Mouse (Mus musculus) embryonic facial prominence, embryonic 13.5 days (tissue): Measurements from ENCODE around the gene Nemp1. TPM values are rescaled to one million over a fixed set of nuclear protein-coding genes. Genes with fewer than 3 reads are reported as not detected.

Experiments
- ATAC-seq: fragments of 200-750 bp; cut with Nextera tagmentation; 2 replicates; pipeline ENCODE4 v1.8.0; 2017; ENCODE audit warnings: low read depth; ENCODE audit not compliant: insufficient number of reproducible peaks, insufficient read depth, low FRiP score, low TSS enrichment
- H3K27ac ChIP-seq: fragments of 300-500 bp; sonication (generic); 2 replicates; pipeline ENCODE4 v1.5.1; 2015; ENCODE audit warnings: moderate library complexity, mild to moderate bottlenecking, inconsistent platforms
- H3K27me3 ChIP-seq: fragments of 300-500 bp; sonication (generic); 2 replicates; pipeline ENCODE4 v1.6.1; 2015; ENCODE audit warnings: mild to moderate bottlenecking, inconsistent platforms
- H3K36me3 ChIP-seq: fragments of 300-500 bp; sonication (generic); 2 replicates; pipeline ENCODE4 v1.6.1; 2015; ENCODE audit warnings: mild to moderate bottlenecking, inconsistent platforms
- H3K4me1 ChIP-seq: fragments of 300-500 bp; sonication (generic); 2 replicates; pipeline ENCODE4 v1.6.1; 2015; ENCODE audit warnings: inconsistent platforms
- H3K4me2 ChIP-seq: fragments of 300-500 bp; sonication (generic); 2 replicates; pipeline ENCODE4 v1.6.1; 2015; ENCODE audit warnings: moderate library complexity, mild to moderate bottlenecking, inconsistent platforms
- H3K4me3 ChIP-seq: fragments of 300-500 bp; sonication (generic); 2 replicates; pipeline ENCODE4 v1.5.1; 2015; ENCODE audit warnings: mild to moderate bottlenecking, inconsistent platforms
- H3K9ac ChIP-seq: fragments of 300-500 bp; sonication (generic); 2 replicates; pipeline ENCODE4 v1.6.1; 2015; ENCODE audit warnings: mild to moderate bottlenecking, inconsistent platforms
- H3K9me3 ChIP-seq: fragments of 300-500 bp; sonication (generic); 2 replicates; pipeline ENCODE4 v1.6.1; 2016; ENCODE audit warnings: inconsistent platforms
- WGBS: fragments of 180-500 bp; shearing (Covaris S2); methylation state at CpG from one replicate; pipeline ENCODE4 v1.1.7; 2015; ENCODE audit warnings: mixed read lengths; 5-methylcytosine and 5-hydroxymethylcytosine counted together
- polyA plus RNA-seq: library from polyadenylated mRNA; unstranded; fragments of >200 nt; fragmentation: Nextera tagmentation; extraction: Ambion mirVana; gene quantifications from 2 replicates; pipeline ENCODE4 v1.2.1, GENCODE M21; 2015

Nemp1 gene
- polyA plus RNA-seq, 1 experiment from 2014 or later, result 9.1 TPM

DNA sequence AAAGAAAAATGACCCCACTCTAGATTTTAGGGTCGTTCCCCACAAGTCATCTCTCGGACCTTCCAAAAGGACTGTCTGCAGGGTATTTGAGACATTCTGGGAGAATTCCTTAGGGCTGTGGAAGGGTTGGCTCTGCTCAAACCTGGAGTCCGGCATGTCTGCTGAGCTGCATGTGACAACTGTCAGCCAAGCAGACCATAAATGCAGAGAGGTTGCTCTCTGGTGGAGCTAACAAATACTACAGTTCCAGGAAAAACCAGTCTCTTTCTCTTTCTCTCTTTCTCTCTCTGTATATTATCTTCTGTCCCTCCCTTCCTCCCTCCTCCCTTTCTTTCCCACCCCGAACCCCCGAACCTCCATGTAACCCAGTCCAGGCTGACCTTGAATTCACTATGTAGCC, 67.7 kb downstream of the Nemp1 start:
- H3K9ac ChIP-seq, result no peak overlapping the region
- WGBS, result 39% methylated on average over 5 of the region's 5 CpGs
- no peak overlapping the region for H3K4me2 ChIP-seq
- no peak overlapping the region for H3K4me3 ChIP-seq
- H3K27me3 ChIP-seq, result peaks cover 19% of the 10 kb centered on the region
- no peaks in the 10 kb centered on the region for H3K9me3 ChIP-seq
- no peak overlapping the region for H3K27ac ChIP-seq
- H3K4me1 ChIP-seq, result no peaks in the 10 kb centered on the region; the same call in 1 of the 2 replicates
- no peaks in the 10 kb centered on the region for H3K36me3 ChIP-seq
- ATAC-seq, result no peak

- Histone ChIP-seq H3K9ac (no peak overlapping the region), H3K4me1 (peaks cover 8% of the 10 kb centered on the region), H3K4me3 (no peak overlapping the region), H3K9me3 (no peaks in the 10 kb centered on the region), H3K27ac (no peak overlapping the region), H3K36me3 (peaks cover under 1% of the 10 kb centered on the region), H3K27me3 (peaks cover 3% of the 10 kb centered on the region), H3K4me2 (no peak overlapping the region)
- ATAC-seq, result no peak
- WGBS, result 80% methylated on average over 2 of the region's 2 CpGs
These were observed 69.6 kb downstream of the Nemp1 start for GRCm38 (mm10) chr10:127736266-127736665.

DNA sequence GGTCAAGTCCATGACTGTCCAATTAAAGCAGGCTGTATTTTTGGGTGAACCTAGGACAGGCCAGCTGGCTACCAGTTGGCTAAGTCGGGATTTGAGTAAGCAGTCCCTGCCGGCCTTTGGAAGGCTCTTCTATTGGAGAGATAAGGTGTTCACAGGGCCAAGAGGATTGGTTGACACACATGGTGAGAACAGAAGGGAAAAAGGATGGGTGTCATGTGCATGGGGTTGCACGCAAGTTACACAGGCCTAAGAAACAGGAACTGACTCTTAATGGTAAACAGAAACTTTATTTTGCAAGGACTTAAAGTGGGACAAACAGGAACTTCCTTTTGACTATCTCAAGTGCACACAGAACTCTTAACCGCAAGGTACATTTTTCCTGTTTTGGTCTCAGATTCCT, 70.2 kb downstream of the Nemp1 start:
- 74% methylated on average over 4 of the region's 4 CpGs for WGBS
- H3K9me3 ChIP-seq, result no peaks in the 10 kb centered on the region
- no peak overlapping the region for H3K4me3 ChIP-seq
- H3K36me3 ChIP-seq, result peaks cover 7% of the 10 kb centered on the region
- no peak for ATAC-seq
- peaks cover 3% of the 10 kb centered on the region; the same call in 1 of the 2 replicates for H3K27me3 ChIP-seq
- no peak overlapping the region for H3K4me2 ChIP-seq
- no peak overlapping the region for H3K27ac ChIP-seq
- no peak overlapping the region for H3K9ac ChIP-seq
- H3K4me1 ChIP-seq, result peaks cover 8% of the 10 kb centered on the region

DNA sequence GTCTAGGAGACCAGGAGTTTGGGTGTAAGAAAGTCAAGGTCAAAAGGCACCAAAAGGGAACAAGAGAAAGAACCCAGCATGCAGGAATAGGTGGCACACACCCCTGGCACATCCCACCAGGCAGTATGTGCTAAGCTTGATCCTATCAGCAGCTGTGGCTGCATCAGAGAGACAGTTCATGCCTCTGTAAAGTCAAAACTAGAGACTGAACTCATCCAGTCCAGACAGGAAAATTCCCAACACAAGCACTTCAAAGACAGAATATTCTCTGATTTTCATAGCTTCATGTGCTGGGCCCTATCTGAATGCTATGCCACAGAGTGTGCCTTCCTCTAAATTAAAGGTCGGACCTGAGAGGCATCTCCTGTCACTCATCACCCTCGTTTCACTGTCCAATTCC, 70.9 kb downstream of the Nemp1 start:
- Histone ChIP-seq H3K27ac (no peak overlapping the region), H3K4me1 (peaks cover 8% of the 10 kb centered on the region), H3K9ac (no peak overlapping the region), H3K4me2 (no peak overlapping the region), H3K36me3 (peaks cover 13% of the 10 kb centered on the region), H3K4me3 (no peak overlapping the region), H3K9me3 (no peaks in the 10 kb centered on the region), H3K27me3 (peaks cover under 1% of the 10 kb centered on the region; the same call in 1 of the 2 replicates)
- no peak for ATAC-seq
- 25% methylated on average over 2 of the region's 2 CpGs for WGBS

DNA sequence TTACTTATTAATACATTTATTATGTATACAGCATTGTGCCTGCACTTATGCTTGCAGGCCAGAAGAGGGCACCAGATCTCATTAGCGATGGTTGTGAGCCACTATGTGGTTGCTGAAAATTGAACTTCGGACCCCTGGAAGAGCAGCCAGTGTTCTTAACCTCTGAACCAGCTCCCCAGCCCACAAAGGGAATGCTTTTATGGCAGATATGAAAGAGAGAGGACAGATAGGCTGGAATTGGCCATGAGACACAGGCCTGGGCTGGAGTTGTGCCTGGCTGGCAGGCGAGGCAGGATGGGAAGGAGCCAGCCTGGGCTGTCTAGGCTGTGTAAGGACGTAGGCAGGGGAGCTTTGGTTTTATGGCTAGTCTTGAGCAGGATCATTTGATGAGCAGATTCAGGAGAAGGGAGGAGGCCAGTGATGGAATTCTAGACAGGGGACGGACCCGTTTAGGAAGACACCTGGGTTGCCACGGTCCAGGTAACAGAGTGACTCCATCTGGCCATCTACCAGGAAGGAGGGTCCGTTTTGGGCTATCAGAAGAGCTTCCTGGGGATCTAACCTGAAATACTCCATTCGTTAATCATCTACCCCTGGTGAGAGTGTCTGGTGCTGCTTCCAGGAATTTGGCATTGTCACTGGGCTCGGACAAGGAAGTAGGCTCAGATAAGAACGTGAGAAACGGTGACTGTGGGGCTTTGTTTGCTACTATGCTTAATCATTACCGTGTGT, 71.6 kb downstream of the Nemp1 start:
- ATAC-seq, result no peak
- no peaks in the 10 kb centered on the region for H3K9me3 ChIP-seq
- peaks cover 8% of the 10 kb centered on the region for H3K4me1 ChIP-seq
- no peak overlapping the region for H3K27ac ChIP-seq
- H3K36me3 ChIP-seq, result peaks cover 21% of the 10 kb centered on the region
- H3K9ac ChIP-seq, result no peak overlapping the region
- no peaks in the 10 kb centered on the region; the same call in 1 of the 2 replicates for H3K27me3 ChIP-seq
- WGBS, result 44% methylated on average over 13 of the region's 13 CpGs
- H3K4me3 ChIP-seq, result no peak overlapping the region
- H3K4me2 ChIP-seq, result peak overlapping the region; percentile 73; the same call in 1 of the 2 replicates

- H3K4me3 ChIP-seq, result peak within 1 kb of the TSS; percentile 97
- H3K4me1 ChIP-seq, result peaks cover 8% of the 10 kb centered on the region
- no peaks in the 10 kb centered on the region for H3K9me3 ChIP-seq
- peaks cover 29% of the 10 kb centered on the region for H3K36me3 ChIP-seq
- WGBS, result under 1% methylated on average over 44 of the region's 61 CpGs
- peak within 1 kb of the TSS; percentile 87 for H3K27ac ChIP-seq
- H3K4me2 ChIP-seq, result peak within 1 kb of the TSS; percentile 73
- H3K9ac ChIP-seq, result peak within 1 kb of the TSS; percentile 98
- peak; percentile 76 for ATAC-seq
- no peaks in the 10 kb centered on the region for H3K27me3 ChIP-seq
These were observed 72.5 kb downstream of the Nemp1 start, which contains the start of gene Zbtb39 for GRCm38 (mm10) chr10:127739083-127739660. Gene Zbtb39, plus strand, starts transcription at chr10:127739538.

- peak overlapping the region; percentile 97 for H3K4me3 ChIP-seq
These were observed 73.0 kb downstream of the Nemp1 start for GRCm38 (mm10) chr10:127739661-127740161.

GRCm38 (mm10) chr10:127744661-127745060, 78.0 kb downstream of the Nemp1 start:
- Histone ChIP-seq H3K4me2 (no peak overlapping the region), H3K9ac (no peak overlapping the region), H3K27ac (no peak overlapping the region), H3K36me3 (peaks cover 64% of the 10 kb centered on the region), H3K4me1 (peaks cover 22% of the 10 kb centered on the region), H3K27me3 (no peaks in the 10 kb centered on the region), H3K9me3 (no peaks in the 10 kb centered on the region), H3K4me3 (no peak overlapping the region)
- no peak for ATAC-seq
- WGBS, result 60% methylated on average over 5 of the region's 5 CpGs

More at GRCm38 (mm10) chr10:127739661-127740161, 73.0 kb downstream of the Nemp1 start:
- H3K4me2 ChIP-seq, result peak overlapping the region; percentile 73
- peak overlapping the region; percentile 98 for H3K9ac ChIP-seq
- no peaks in the 10 kb centered on the region for H3K9me3 ChIP-seq
- under 1% methylated on average over 48 of the region's 55 CpGs for WGBS
- peak overlapping the region; percentile 87 for H3K27ac ChIP-seq
- H3K4me1 ChIP-seq, result peaks cover 9% of the 10 kb centered on the region
- H3K36me3 ChIP-seq, result peaks cover 35% of the 10 kb centered on the region
- ATAC-seq, result peak; percentile 64
- no peaks in the 10 kb centered on the region for H3K27me3 ChIP-seq

DNA sequence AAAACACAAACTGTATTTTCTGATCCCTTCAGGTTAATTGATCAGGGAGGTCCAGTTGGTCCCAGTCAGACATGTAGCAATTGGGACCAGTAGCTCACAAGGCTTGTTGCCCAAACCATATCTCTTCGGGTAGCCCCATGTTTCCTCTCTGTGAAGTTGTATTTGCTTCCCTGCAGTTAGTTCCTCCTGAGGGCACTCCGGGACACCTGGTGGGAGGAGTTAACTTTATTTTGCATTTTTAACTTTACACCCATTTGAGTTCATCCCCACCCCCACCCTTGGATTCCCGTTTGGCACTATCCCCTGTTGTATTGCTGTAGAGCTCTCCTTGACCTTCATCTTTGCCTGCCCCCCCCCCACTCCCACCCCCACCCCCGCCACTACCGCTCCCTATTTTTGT, 79.2 kb downstream of the Nemp1 start:
- H3K9ac ChIP-seq, result no peak overlapping the region
- H3K4me1 ChIP-seq, result peaks cover 14% of the 10 kb centered on the region
- no peak overlapping the region for H3K27ac ChIP-seq
- no peaks in the 10 kb centered on the region for H3K9me3 ChIP-seq
- no peak overlapping the region for H3K4me3 ChIP-seq
- WGBS, result 73% methylated on average over 5 of the region's 5 CpGs
- H3K27me3 ChIP-seq, result no peaks in the 10 kb centered on the region
- H3K4me2 ChIP-seq, result no peak overlapping the region
- no peak for ATAC-seq
- peaks cover 64% of the 10 kb centered on the region for H3K36me3 ChIP-seq

DNA sequence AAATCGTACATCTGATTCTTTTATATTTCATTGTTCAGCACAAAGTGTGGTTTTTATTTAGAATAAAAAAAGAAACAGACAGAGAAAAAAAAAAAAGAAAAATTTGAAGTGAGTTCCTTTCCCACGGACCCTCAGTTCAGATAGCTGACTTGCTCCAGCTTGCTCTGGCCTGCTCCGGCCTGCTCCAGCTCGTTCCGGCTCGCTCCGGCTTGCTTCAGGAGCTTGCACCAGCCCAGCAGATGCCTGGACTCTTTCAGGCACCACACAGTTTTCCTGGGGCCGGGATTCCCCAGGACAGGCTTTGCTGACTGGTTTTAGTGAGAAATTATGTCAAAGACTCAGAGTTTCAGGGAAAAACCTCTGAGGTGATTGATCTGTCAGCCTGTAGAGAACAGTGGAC, 80.6 kb downstream of the Nemp1 start:
- Histone ChIP-seq H3K9ac (no peak overlapping the region), H3K36me3 (peaks cover 54% of the 10 kb centered on the region), H3K9me3 (no peaks in the 10 kb centered on the region), H3K4me2 (no peak overlapping the region), H3K27me3 (no peaks in the 10 kb centered on the region), H3K4me1 (peaks cover 14% of the 10 kb centered on the region), H3K27ac (no peak overlapping the region), H3K4me3 (no peak overlapping the region)
- 81% methylated on average over 8 of the region's 8 CpGs for WGBS
- ATAC-seq, result no peak

- ATAC-seq, result no peak
- H3K9ac ChIP-seq, result no peak overlapping the region
- H3K27me3 ChIP-seq, result no peaks in the 10 kb centered on the region
- H3K4me2 ChIP-seq, result 0 out of 2 replicates have a peak overlapping the region, but pooled peaks have one; percentile 41
- H3K27ac ChIP-seq, result no peak overlapping the region
- peaks cover 14% of the 10 kb centered on the region for H3K4me1 ChIP-seq
- peaks cover 36% of the 10 kb centered on the region for H3K36me3 ChIP-seq
- H3K9me3 ChIP-seq, result no peaks in the 10 kb centered on the region
- WGBS, result 7% methylated on average over 8 of the region's 8 CpGs
- no peak overlapping the region for H3K4me3 ChIP-seq
These were observed 82.3 kb downstream of the Nemp1 start for GRCm38 (mm10) chr10:127748847-127749612.
